Mouse (Mus musculus): Measurements from ENCODE around the gene Rab3il1.

GRCm38 (mm10) chr19:10019214-10019760 lies 17.8 kb downstream of the Rab3il1 start:
- no peak for TF ChIP-seq CTCF (IDR thresholded peaks at IDR 0.05; ENCODE audit: low read depth)
- TF ChIP-seq EP300 (IDR thresholded peaks at IDR 0.05; ENCODE audit: low read depth), result no peak

All from heart, postnatal 0 days (tissue).